Mouse (Mus musculus) E14TG2a.4 (cell line): ENCODE data around the gene Ccdc149.

Experiments used
- CTCF ChIP-seq: conservative IDR thresholded peaks from 2 replicates; pipeline ENCODE4 v1.5.1; 2014; ENCODE audit warnings: low read length
- POU5F1 ChIP-seq: IDR thresholded peaks from 2 replicates; pipeline ENCODE4 v1.6.1; 2014; ENCODE audit warnings: low read length, borderline replicate concordance

- TF ChIP-seq CTCF (no peak), POU5F1 (no peak)
Observed at GRCm38 (mm10) chr5:52366661-52367060, 104.7 kb downstream of the Ccdc149 start.
